1 mouse cellular context compared by ENCODE assay signal in the genomic region with DNA sequence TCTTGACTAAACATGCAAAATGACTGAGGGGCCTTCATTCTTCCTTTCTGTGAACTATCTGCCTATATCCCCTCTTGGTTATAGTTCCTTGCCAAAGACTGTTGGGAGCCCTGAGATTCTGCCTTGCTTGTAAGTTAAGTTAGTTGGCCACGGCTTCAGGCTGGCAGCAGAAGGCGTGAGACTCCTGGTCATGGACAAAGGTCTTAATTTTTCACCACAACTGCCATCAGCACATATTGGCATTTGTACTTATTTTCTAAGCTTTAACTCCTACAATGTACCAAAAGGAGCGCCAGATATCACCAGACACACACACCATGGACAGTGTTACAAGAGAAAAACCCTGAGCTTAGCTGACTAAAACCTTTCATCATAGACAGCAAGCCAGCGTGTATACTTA.
TF ChIP-seq lines count a peak whose summit lies in the region.

No protein-coding gene starts in this region.

TF ChIP-seq in CH12.LX, 34 proteins besides CTCF, POLR2A, EP300 and RAD21 (continued from another document):
- TF ChIP-seq RCOR1 (conservative IDR thresholded peaks at IDR 0.05; ENCODE audit: low read depth, low read length) (no peak), TCF12 (IDR thresholded peaks at IDR 0.05; ENCODE audit: low read depth, low read length) (no peak), JUND (conservative IDR thresholded peaks at IDR 0.05; ENCODE audit: low read depth, low read length) (no peak), MAZ (IDR thresholded peaks at IDR 0.05; ENCODE audit: low read depth, low read length) (no peak)
